Mouse (Mus musculus): ENCODE data around the gene Pmp22. TPM values are rescaled to one million over a fixed set of nuclear protein-coding genes. Genes with fewer than 3 reads are reported as not detected.

Pmp22 gene
- polyA plus RNA-seq, 1 experiment from 2014 or later = 24.3 TPM

GRCm38 (mm10) chr11:63180262-63181101 is 51.7 kb downstream of the Pmp22 start:
- H3K27me3 ChIP-seq (replicated peaks; ENCODE audit: control insufficient read depth, insufficient read depth, low read length) = no peaks in the 10 kb centered on the region
- no peak overlapping the region for H3K4me3 ChIP-seq (replicated peaks; ENCODE audit: low read length)
- WGBS = 39% methylated on average over 7 of the region's 7 CpGs
- H3K27ac ChIP-seq (ENCODE audit: low read length) = no peak overlapping the region
- no peak for ATAC-seq
- no peak overlapping the region for H3K4me2 ChIP-seq (ENCODE audit: low read length)
- H3K9me3 ChIP-seq (ENCODE audit: control insufficient read depth, low read length) = no peaks in the 10 kb centered on the region
- H3K4me1 ChIP-seq (replicated peaks; ENCODE audit: control insufficient read depth, insufficient read depth, low read length) = 0 out of 2 replicates have a peak, but pooled peaks cover 3% of the 10 kb centered on the region
- H3K9ac ChIP-seq (replicated peaks; ENCODE audit: low read depth, low read length) = no peak overlapping the region
- H3K36me3 ChIP-seq (ENCODE audit: control insufficient read depth, insufficient read depth) = no peaks in the 10 kb centered on the region

DNA sequence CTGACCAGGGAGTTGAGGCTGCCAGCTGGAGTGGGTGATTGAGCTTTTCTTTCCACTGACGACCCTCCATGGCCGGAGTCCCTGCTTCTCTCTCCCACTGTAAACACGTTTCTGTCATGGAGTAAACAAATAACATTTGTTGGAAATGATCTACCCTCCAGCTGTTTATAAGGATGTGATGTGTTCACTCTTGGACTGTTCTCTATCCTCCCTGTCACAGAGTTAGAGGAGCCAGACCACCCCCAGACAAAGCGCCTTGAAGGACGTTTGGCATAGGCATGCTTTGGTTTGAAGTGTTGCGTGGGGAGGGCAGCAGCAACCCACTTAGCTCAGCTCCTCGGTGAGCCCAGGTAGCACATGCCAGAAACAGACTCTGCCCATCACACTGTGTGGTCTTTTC is 60.0 kb downstream of the Pmp22 start:
- H3K27ac ChIP-seq (ENCODE audit: low read length) = no peak overlapping the region
- no peaks in the 10 kb centered on the region for H3K9me3 ChIP-seq (ENCODE audit: control insufficient read depth, low read length)
- H3K36me3 ChIP-seq (ENCODE audit: control insufficient read depth, insufficient read depth) = no peaks in the 10 kb centered on the region
- no peaks in the 10 kb centered on the region for H3K27me3 ChIP-seq (replicated peaks; ENCODE audit: control insufficient read depth, insufficient read depth, low read length)
- no peak overlapping the region for H3K4me3 ChIP-seq (replicated peaks; ENCODE audit: low read length)
- WGBS = 86% methylated on average over 7 of the region's 7 CpGs
- no peak overlapping the region for H3K9ac ChIP-seq (replicated peaks; ENCODE audit: low read depth, low read length)
- H3K4me1 ChIP-seq (replicated peaks; ENCODE audit: control insufficient read depth, insufficient read depth, low read length) = no peaks in the 10 kb centered on the region
- no peak for ATAC-seq
- H3K4me2 ChIP-seq (ENCODE audit: low read length) = no peak overlapping the region

GRCm38 (mm10) chr11:63198070-63198469 is 69.3 kb downstream of the Pmp22 start:
- WGBS = 16% methylated on average over 4 of the region's 4 CpGs
- H3K27ac ChIP-seq (ENCODE audit: low read length) = no peak overlapping the region
- no peak overlapping the region for H3K9ac ChIP-seq (replicated peaks; ENCODE audit: low read depth, low read length)
- H3K27me3 ChIP-seq (replicated peaks; ENCODE audit: control insufficient read depth, insufficient read depth, low read length) = no peaks in the 10 kb centered on the region
- no peak for ATAC-seq
- no peak overlapping the region for H3K4me3 ChIP-seq (replicated peaks; ENCODE audit: low read length)
- H3K4me2 ChIP-seq (ENCODE audit: low read length) = no peak overlapping the region
- H3K4me1 ChIP-seq (replicated peaks; ENCODE audit: control insufficient read depth, insufficient read depth, low read length) = no peaks in the 10 kb centered on the region
- no peaks in the 10 kb centered on the region for H3K9me3 ChIP-seq (ENCODE audit: control insufficient read depth, low read length)
- no peaks in the 10 kb centered on the region for H3K36me3 ChIP-seq (ENCODE audit: control insufficient read depth, insufficient read depth)

DNA sequence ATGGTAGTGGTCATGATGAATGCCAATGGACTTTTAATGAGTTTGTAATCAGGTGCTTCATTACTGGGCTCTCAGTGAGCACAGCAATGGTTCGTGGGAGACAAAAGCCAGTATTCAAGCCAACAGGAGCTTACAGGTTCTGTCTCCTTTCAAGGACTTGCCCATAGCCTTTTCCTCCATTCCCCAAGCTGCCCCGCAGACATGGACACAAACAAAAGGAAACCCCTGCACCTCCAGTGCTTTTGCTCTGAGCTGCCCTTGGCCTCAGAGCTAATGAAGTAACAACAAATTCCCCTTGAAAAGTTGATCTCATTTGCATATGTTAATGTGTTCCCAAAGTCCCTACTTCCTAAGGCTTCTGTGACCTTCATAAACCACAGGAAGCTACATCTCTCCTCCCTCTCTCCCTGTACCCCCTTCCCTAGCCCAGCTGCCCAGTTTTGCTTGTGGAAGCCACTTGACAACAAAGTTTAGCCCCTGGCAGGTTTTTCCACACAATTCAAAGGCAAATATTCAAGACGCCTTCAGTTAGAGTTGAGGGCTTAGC is 73.3 kb downstream of the Pmp22 start:
- no peak overlapping the region for H3K27ac ChIP-seq (ENCODE audit: low read length)
- no peaks in the 10 kb centered on the region for H3K4me1 ChIP-seq (replicated peaks; ENCODE audit: control insufficient read depth, insufficient read depth, low read length)
- no peak overlapping the region for H3K4me2 ChIP-seq (ENCODE audit: low read length)
- no peaks in the 10 kb centered on the region for H3K9me3 ChIP-seq (ENCODE audit: control insufficient read depth, low read length)
- no peak overlapping the region for H3K4me3 ChIP-seq (replicated peaks; ENCODE audit: low read length)
- WGBS = 19% methylated on average over 3 of the region's 3 CpGs
- no peak overlapping the region for H3K9ac ChIP-seq (replicated peaks; ENCODE audit: low read depth, low read length)
- H3K27me3 ChIP-seq (replicated peaks; ENCODE audit: control insufficient read depth, insufficient read depth, low read length) = no peaks in the 10 kb centered on the region
- no peaks in the 10 kb centered on the region for H3K36me3 ChIP-seq (ENCODE audit: control insufficient read depth, insufficient read depth)
- no peak for ATAC-seq

Other genes starting within 250 kb of the Pmp22 start
- 55.0 and 64.9 TPM in 2 replicates for gene Tvp23b, start 249.5 kb upstream of the Pmp22 start, polyA plus RNA-seq (2015; fragmentation: Nextera tagmentation; extraction: Ambion mirVana)
- 0.36 TPM in 1 of 2 replicates, not detected in the other for gene Cdrt4, start 177.8 kb upstream of the Pmp22 start, polyA plus RNA-seq (2015; fragmentation: Nextera tagmentation; extraction: Ambion mirVana)
- not detected in 2 replicates for gene Tekt3, start 67.3 kb upstream of the Pmp22 start, polyA plus RNA-seq (2015; fragmentation: Nextera tagmentation; extraction: Ambion mirVana)